Mouse (Mus musculus): ENCODE measurements around the gene Gabbr2. TPM values are rescaled to one million over a fixed set of nuclear protein-coding genes. Genes with fewer than 3 reads are reported as not detected.
A peak's percentile ranks its signal among the peaks of the same experiment; 100 is the strongest.
"Not testable (repeated sequence)": the region's sequence is repeated elsewhere in the genome, so short reads cannot be mapped to it uniquely, and the experiment has no call there.

Gene Gabbr2
- total RNA-seq, 2 experiments from 2014 or later, result 242 to 264 TPM

DNA sequence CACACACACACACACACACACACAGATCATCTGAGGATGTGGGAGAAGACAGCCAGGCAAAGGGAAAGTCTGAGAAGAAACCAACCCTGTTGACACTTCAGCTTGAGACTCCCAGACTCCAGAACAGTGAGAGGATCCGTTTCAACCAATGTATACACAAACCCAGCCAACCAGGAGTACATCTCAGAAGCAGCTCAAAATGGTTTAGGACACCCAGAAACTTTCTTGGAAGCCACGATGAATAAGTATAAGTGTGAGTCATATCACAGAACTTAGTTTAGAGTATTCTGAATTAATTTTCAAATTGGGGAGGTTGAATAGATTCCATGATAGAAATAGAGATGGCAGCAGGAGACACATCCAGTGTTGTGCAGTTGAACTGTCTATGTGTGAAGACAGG is 335.7 kb downstream of the Gabbr2 start:
- intact Hi-C loops (cut with DNase I), result loop anchor here (10.0 kb wide), 1 partner anchor 121 kb away; the partner anchor contains the start of gene Trim14
- no peak for DNase-seq (ENCODE audit: extremely low spot score in 1 of 2, low spot score in 2 of 2)

DNA sequence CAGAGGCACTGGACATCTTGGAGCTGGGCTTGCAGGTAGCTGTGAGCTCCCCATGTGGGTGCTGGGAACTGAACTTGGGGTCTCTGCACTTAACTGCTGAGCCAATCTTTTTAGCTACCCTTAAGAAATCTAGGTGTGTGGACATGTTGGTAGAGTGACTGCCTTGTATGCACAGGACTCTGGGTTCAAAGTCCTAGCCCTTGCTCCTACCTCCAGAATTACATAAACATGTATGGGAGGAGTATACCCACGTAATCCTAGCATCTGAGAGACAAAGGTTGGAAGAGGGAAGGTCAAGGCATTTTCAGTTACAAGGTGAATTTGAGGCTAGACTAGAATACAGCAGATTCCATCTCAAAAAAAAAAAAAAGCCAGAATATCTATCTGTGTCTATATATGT is 336.4 kb downstream of the Gabbr2 start:
- DNase-seq (ENCODE audit: extremely low spot score in 1 of 2, low spot score in 2 of 2), result no peak
- intact Hi-C loops (cut with DNase I), result loop anchor here (10.0 kb wide), 1 partner anchor 120 kb away; the partner anchor contains the start of gene Trim14

GRCm38 (mm10) chr4:46650086-46650753 is 341.5 kb downstream of the Gabbr2 start, which contains the start of gene Tbc1d2:
Gene Tbc1d2 (minus strand): TSS chr4:46650209.
- DNase-seq (ENCODE audit: extremely low spot score in 1 of 2, low spot score in 2 of 2), result peak; percentile 84 to 94
- intact Hi-C loops (cut with DNase I), result loop anchor here (10.0 kb wide), 1 partner anchor 115 kb away; the partner anchor contains the start of gene Trim14

- intact Hi-C loops (cut with DNase I), result no loop called here
Measured at GRCm38 (mm10) chr4:46649161-46649560, 342.5 kb downstream of the Gabbr2 start.

GRCm38 (mm10) chr4:46643676-46644112 is 348.0 kb downstream of the Gabbr2 start:
- intact Hi-C loops (cut with DNase I), result no loop called here
- no peak for DNase-seq (ENCODE audit: extremely low spot score in 1 of 2, low spot score in 2 of 2)

More at GRCm38 (mm10) chr4:46649161-46649560, 342.5 kb downstream of the Gabbr2 start:
- DNase-seq (ENCODE audit: extremely low spot score in 1 of 2, low spot score in 2 of 2), result no peak

- intact Hi-C loops (cut with DNase I), result no loop called here
- DNase-seq (ENCODE audit: extremely low spot score in 1 of 2, low spot score in 2 of 2), result peak in 1 of 2 experiments; percentile 59
Measured at GRCm38 (mm10) chr4:46642924-46643675, 348.6 kb downstream of the Gabbr2 start.

GRCm38 (mm10) chr4:46641283-46641682 is 350.4 kb downstream of the Gabbr2 start:
- intact Hi-C loops (cut with DNase I), result no loop called here
- no peak for DNase-seq (ENCODE audit: extremely low spot score in 1 of 2, low spot score in 2 of 2)

GRCm38 (mm10) chr4:46639866-46640265 is 351.8 kb downstream of the Gabbr2 start:
- no peak for DNase-seq (ENCODE audit: extremely low spot score in 1 of 2, low spot score in 2 of 2)
- intact Hi-C loops (cut with DNase I), result no loop called here

GRCm38 (mm10) chr4:46637250-46637649 is 354.4 kb downstream of the Gabbr2 start:
- DNase-seq (ENCODE audit: extremely low spot score in 1 of 2, low spot score in 2 of 2); intact Hi-C loops (cut with DNase I): not testable (repeated sequence)

DNA sequence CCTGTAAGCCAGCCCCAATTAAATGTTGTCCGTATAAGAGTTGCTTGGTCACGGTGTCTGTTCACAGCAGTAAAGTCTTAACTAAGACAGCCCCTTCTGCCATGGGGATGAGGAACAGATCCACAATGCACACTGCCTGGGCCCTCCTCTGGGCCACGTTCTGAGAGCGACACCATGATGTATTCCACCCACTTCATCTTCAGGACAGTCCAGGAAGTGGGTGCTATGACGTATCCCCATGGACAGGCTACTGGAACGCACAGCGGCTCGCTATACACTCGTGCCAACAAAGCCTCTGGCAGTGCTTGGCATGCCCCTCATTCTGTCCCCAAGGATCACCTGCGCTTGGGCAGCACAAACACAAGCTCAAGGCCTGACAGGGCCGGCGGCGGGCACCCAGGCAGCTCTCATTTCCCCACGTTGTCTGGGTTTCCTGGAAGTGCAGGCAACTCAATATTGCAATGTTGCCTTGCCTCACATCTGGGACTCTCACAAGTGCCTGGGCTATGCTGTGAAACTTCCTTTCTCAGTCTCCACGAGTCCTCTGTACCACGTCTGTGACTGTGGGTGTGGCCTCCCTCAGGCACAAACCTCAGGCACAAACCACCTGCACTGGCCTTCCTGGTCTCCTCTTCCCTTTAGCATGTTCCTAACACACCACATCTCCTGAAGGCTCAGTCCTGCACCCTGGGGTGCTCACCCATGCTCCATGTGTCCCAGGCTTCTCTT is 355.8 kb downstream of the Gabbr2 start:
- DNase-seq (ENCODE audit: extremely low spot score in 1 of 2, low spot score in 2 of 2), result no peak
- intact Hi-C loops (cut with DNase I), result no loop called here

DNA sequence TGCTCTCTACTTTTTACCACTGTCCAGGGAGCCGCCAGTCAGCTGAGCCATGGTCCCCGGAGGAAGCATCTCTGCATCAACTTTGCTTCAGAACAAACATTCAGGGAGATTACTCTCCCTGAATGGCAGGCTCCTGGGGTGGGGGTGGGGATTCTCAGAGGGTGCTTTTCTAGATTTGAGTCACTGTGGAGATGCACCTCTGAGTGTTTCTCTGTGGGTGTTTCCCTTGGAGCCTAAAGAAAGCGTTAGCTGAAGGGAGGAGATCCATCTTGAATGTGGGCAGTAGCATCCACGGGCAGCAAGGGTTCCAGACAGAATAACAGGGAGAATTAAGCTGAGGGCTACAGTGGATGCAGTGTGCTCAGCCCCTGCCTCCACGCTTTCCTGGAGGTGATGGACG is 356.8 kb downstream of the Gabbr2 start:
- no peak for DNase-seq (ENCODE audit: extremely low spot score in 1 of 2, low spot score in 2 of 2)
- intact Hi-C loops (cut with DNase I), result no loop called here

- not testable (repeated sequence) for DNase-seq (ENCODE audit: extremely low spot score in 1 of 2, low spot score in 2 of 2)
Measured at GRCm38 (mm10) chr4:46633565-46633964, 358.1 kb downstream of the Gabbr2 start.

GRCm38 (mm10) chr4:46632465-46632864 is 359.2 kb downstream of the Gabbr2 start:
- no peak for DNase-seq (ENCODE audit: extremely low spot score in 1 of 2, low spot score in 2 of 2)
- intact Hi-C loops (cut with DNase I), result no loop called here

More at GRCm38 (mm10) chr4:46633565-46633964, 358.1 kb downstream of the Gabbr2 start:
- intact Hi-C loops (cut with DNase I), result not testable (repeated sequence)

DNA sequence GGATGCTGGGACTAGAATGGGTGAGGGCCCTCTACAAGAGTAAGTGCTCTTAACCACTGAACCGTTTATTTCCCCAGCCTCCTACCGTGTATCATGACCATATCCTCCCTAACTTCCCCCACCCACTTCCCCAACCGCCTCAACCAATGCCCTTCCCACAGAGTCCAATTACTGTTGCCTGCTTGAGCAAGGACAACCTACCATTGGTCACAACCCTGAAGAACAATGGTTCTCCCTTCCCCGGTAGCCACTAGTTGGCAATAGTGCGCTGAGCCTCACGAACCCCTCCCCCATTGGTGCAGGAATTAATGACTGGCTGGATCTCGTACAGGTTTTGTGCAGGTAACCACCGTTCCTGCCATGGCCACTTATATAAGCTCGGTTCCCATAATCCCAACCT is 361.3 kb downstream of the Gabbr2 start:
- no peak for DNase-seq (ENCODE audit: extremely low spot score in 1 of 2, low spot score in 2 of 2)
- intact Hi-C loops (cut with DNase I), result no loop called here

DNA sequence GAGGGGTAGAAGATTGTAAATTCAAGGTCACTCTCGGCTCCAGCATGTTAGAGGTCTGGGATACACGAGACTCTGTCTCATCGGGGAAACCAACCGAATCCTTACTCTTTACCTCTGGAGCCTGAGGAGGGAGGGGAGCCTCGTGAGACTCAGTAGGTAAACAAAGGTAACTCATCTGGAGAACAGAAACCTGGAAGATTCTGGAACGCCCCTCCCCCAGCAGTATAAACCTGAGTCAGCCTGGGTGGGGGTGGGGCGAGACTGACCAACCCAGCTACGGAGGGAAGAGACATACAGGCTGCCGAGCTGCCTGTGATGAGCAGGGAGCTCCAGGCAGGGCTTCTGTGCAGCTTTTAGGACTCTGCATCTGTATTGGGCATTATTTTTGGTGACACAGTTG is 362.8 kb downstream of the Gabbr2 start:
- DNase-seq (ENCODE audit: extremely low spot score in 1 of 2, low spot score in 2 of 2), result no peak
- intact Hi-C loops (cut with DNase I), result no loop called here

DNA sequence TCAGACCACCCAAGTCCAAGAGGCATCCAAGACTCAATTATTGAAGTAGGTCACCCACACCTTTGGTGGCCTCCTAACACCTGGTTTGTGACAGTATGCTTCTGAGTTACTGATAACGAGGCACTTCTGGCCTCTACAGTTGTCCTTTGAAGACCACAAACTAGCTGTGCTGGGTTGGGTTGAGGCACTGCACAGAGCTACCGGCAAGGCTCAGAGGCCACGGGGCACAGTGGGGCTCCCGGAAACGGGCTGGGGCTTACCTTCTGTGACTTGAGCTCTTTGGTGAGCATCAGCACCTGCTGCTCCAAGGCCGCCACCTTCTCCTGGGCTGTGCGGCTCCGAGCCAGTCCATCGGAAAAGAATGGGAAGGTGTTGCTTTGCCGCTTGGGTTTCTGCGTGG is 363.6 kb downstream of the Gabbr2 start:
- DNase-seq (ENCODE audit: extremely low spot score in 1 of 2, low spot score in 2 of 2), result no peak
- intact Hi-C loops (cut with DNase I), result no loop called here

DNA sequence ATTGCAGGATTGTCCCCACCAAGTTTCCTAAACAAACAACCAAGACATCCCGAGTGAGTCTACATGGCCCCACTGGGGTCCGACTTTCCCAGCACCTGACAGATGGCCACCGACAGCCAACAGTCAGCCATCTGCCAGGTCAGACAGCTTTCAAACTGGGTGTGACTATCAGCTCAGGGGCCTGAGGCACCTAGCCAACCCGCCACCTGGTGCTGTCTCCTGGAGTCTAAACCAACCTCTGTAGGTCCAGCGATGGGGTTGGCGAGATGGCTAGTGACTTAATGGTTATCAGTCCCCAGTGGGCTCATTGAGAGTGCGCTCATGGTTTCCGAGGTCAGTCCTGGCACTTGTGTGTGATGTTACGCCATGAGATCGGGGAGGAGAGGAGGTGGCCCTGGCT is 366.6 kb downstream of the Gabbr2 start:
- intact Hi-C loops (cut with DNase I), result no loop called here
- DNase-seq (ENCODE audit: extremely low spot score in 1 of 2, low spot score in 2 of 2), result no peak

DNA sequence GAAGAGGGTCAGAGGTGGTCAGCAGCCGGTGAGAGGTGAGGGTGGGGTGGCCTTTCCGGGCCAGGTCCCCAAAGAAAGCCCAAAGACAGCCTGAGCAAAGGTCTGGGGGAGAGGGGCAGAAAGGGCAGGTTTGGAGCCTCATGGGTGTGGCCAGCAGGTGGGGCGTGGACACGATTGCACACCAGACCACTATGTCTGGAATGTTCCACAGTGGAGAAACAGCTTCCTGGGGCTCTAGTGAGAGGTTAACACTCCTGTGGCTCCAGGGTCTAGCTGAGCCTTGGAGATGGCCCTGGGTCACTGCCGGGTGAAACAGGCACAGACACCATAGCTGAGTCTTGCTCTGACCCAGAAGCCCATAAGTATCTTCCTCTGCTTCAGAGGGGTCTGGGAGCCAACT is 368.7 kb downstream of the Gabbr2 start:
- intact Hi-C loops (cut with DNase I), result no loop called here
- DNase-seq (ENCODE audit: extremely low spot score in 1 of 2, low spot score in 2 of 2), result no peak

GRCm38 (mm10) chr4:46620946-46621345 is 370.7 kb downstream of the Gabbr2 start:
- DNase-seq (ENCODE audit: extremely low spot score in 1 of 2, low spot score in 2 of 2), result no peak
- intact Hi-C loops (cut with DNase I), result no loop called here

All from left cerebral cortex, postnatal 10 days (tissue).